Mouse (Mus musculus) kidney, adult 2 months (tissue): ENCODE results near the gene Slc5a1. TPM values are rescaled to one million over a fixed set of nuclear protein-coding genes. Genes with fewer than 3 reads are reported as not detected.

Source experiments
- DNase-seq: peaks from one replicate; pipeline ENCODE4 v3.0.0; 2021
- H3K27ac ChIP-seq: fragments of 200-500 bp; 2 replicates; pipeline ENCODE4 v1.5.1; 2012; ENCODE audit warnings: low read depth, low read length, control low read depth, inconsistent platforms; ENCODE audit not compliant: insufficient read depth
- H3K27me3 ChIP-seq: fragments of 200-500 bp; replicated peaks from 2 replicates; pipeline ENCODE4 v1.6.1; 2012; ENCODE audit warnings: mild to moderate bottlenecking, moderate library complexity, low read length, inconsistent platforms; ENCODE audit not compliant: control insufficient read depth, insufficient read depth
- H3K36me3 ChIP-seq: fragments of 200-500 bp; 2 replicates; pipeline ENCODE4 v1.6.1; 2012; ENCODE audit warnings: mild to moderate bottlenecking, moderate library complexity, low read length, inconsistent platforms; ENCODE audit not compliant: control insufficient read depth, insufficient read depth
- H3K4me1 ChIP-seq: fragments of 200-500 bp; 2 replicates; pipeline ENCODE4 v1.6.1; 2011; ENCODE audit warnings: low read length; ENCODE audit not compliant: control insufficient read depth, insufficient read depth
- H3K4me3 ChIP-seq: fragments of 200-500 bp; 2 replicates; pipeline ENCODE4 v1.5.1; 2011; ENCODE audit warnings: mild to moderate bottlenecking, low read depth, low read length, control low read depth; ENCODE audit not compliant: insufficient read depth
- CTCF ChIP-seq: fragments of 200-500 bp; conservative IDR thresholded peaks from 2 replicates; pipeline ENCODE4 v1.5.1; 2011; ENCODE audit warnings: low read depth, mild to moderate bottlenecking, control low read depth, low read length, moderate library complexity, mixed read lengths; ENCODE audit not compliant: insufficient read depth, insufficient read length
- POLR2A ChIP-seq: fragments of 200-500 bp; IDR thresholded peaks from one replicate; pipeline ENCODE4 v1.6.1; 2011; ENCODE audit warnings: low read depth, low read length, control low read depth
- WGBS: fragments of 180-500 bp; shearing (Covaris S2); methylation state at CpG from one replicate; pipeline ENCODE4 v1.1.7; 2018; 5-methylcytosine and 5-hydroxymethylcytosine counted together
- polyA plus RNA-seq: library from polyadenylated mRNA; depleted of rRNA; stranded (reverse); fragments of >200 nt; gene quantifications from 2 replicates; pipeline ENCODE4 v1.2.3, GENCODE M21; 2012

Slc5a1 gene
- polyA plus RNA-seq, 1 experiment, result 31.2 TPM

- Histone ChIP-seq H3K27ac (no peak overlapping the region), H3K27me3 (no peaks in the 10 kb centered on the region), H3K4me3 (no peak overlapping the region), H3K36me3 (no peaks in the 10 kb centered on the region), H3K4me1 (peaks cover 3% of the 10 kb centered on the region; the same call in 1 of the 2 replicates)
- 52% methylated on average over 3 of the region's 3 CpGs for WGBS
- TF ChIP-seq POLR2A, result no peak
- TF ChIP-seq CTCF, result no peak
- DNase-seq, result peak; percentile 25
Observed at GRCm38 (mm10) chr5:33123658-33124057, 19.6 kb downstream of the Slc5a1 start.

- no peaks in the 10 kb centered on the region for H3K36me3 ChIP-seq
- H3K4me1 ChIP-seq, result peaks cover 5% of the 10 kb centered on the region; the same call in 1 of the 2 replicates
- no peak overlapping the region for H3K4me3 ChIP-seq
- TF ChIP-seq POLR2A, result no peak
- TF ChIP-seq CTCF, result no peak
- no peak for DNase-seq
- no peaks in the 10 kb centered on the region for H3K27me3 ChIP-seq
- H3K27ac ChIP-seq, result no peak overlapping the region
- 89% methylated on average over 4 of the region's 4 CpGs for WGBS
Observed at GRCm38 (mm10) chr5:33125318-33125717, 21.3 kb downstream of the Slc5a1 start.

GRCm38 (mm10) chr5:33134132-33134531 is 30.1 kb downstream of the Slc5a1 start:
- Histone ChIP-seq H3K27ac (no peak overlapping the region), H3K4me1 (no peaks in the 10 kb centered on the region; the same call in 1 of the 2 replicates), H3K27me3 (no peaks in the 10 kb centered on the region), H3K4me3 (no peak overlapping the region), H3K36me3 (no peaks in the 10 kb centered on the region)
- no peak for TF ChIP-seq CTCF
- TF ChIP-seq POLR2A, result no peak
- WGBS, result 85% methylated on average over 4 of the region's 4 CpGs
- no peak for DNase-seq

DNA sequence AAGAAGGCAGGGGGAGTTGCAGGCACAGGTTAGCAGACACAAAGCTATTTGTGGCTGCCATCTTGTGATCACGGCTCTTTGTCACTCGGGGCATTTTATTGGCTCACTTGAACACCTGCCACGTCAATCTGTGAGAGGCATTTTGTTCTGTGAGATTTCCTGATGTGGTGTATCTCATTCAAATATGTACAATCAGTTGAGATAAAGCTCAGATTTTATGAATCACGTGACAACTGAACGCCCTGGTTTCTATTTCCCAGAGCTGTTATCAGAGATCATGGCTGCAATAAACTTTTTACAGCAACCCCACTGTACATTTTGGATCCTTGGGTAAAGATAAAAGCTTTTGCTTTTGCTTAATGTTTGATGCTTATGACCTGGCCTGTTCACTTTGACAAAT is 31.6 kb downstream of the Slc5a1 start:
- 86% methylated on average over 5 of the region's 5 CpGs for whole genome bisulfite sequencing
- H3K27me3 ChIP-seq, result no peaks in the 10 kb centered on the region
- no peaks in the 10 kb centered on the region for H3K36me3 ChIP-seq
- H3K4me1 ChIP-seq, result no peaks in the 10 kb centered on the region
- no peak overlapping the region for H3K4me3 ChIP-seq
- DNase-seq, result no peak
- TF ChIP-seq POLR2A, result no peak
- no peak for TF ChIP-seq CTCF
- no peak overlapping the region for H3K27ac ChIP-seq

GRCm38 (mm10) chr5:33142790-33143455 is 38.9 kb downstream of the Slc5a1 start:
- Histone ChIP-seq H3K27me3 (no peaks in the 10 kb centered on the region; the same call in 1 of the 2 replicates), H3K4me1 (no peaks in the 10 kb centered on the region), H3K4me3 (no peak overlapping the region), H3K36me3 (no peaks in the 10 kb centered on the region), H3K27ac (no peak overlapping the region)
- peak; percentile 74 for DNase-seq
- WGBS, result 33% methylated on average over 7 of the region's 7 CpGs
- no peak for TF ChIP-seq POLR2A
- peak; percentile 15; the same call in 1 of the 2 replicates for TF ChIP-seq CTCF

DNA sequence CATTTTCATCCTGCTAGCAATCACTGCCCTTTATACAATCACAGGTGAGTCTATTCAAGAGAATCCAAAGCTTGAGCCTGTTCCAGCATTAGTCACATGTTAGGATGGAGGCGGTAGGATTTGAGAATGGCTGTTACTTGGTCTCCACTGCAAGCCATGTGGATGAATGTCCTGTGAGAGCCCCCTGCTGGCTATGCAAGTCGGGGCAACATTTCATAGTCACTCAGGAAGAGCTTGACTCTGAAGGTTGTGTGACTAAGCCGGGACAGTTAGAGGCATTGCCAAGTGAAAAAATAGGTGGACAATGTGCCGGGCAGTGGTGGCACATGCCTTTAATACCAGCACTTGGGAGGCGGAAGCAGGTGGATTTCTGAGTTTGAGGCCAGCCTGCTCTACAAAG is 40.0 kb downstream of the Slc5a1 start:
- 24% methylated on average over 5 of the region's 5 CpGs for WGBS
- peak; percentile 53 for DNase-seq
- Histone ChIP-seq H3K27ac (no peak overlapping the region), H3K4me3 (no peak overlapping the region), H3K36me3 (no peaks in the 10 kb centered on the region), H3K4me1 (no peaks in the 10 kb centered on the region), H3K27me3 (no peaks in the 10 kb centered on the region; the same call in 1 of the 2 replicates)
- TF ChIP-seq CTCF (peak; percentile 71), POLR2A (no peak)

GRCm38 (mm10) chr5:33146837-33147236 is 42.8 kb downstream of the Slc5a1 start:
- Histone ChIP-seq H3K4me1 (peaks cover 5% of the 10 kb centered on the region; the same call in 1 of the 2 replicates), H3K27ac (no peak overlapping the region), H3K27me3 (no peaks in the 10 kb centered on the region; the same call in 1 of the 2 replicates), H3K36me3 (no peaks in the 10 kb centered on the region), H3K4me3 (no peak overlapping the region)
- no peak for DNase-seq
- TF ChIP-seq CTCF (no peak), POLR2A (no peak)
- 84% methylated on average over 9 of the region's 9 CpGs for WGBS
